Mouse (Mus musculus) liver, adult 2 months (tissue): Measurements from ENCODE around the gene Macf1.

Experiments used
- CTCF ChIP-seq: fragments of 200-500 bp; IDR thresholded peaks from 2 replicates; pipeline ENCODE4 v1.5.1; 2011; ENCODE audit warnings: low read depth, low read length, control low read depth
- POLR2A ChIP-seq: fragments of 200-500 bp; IDR thresholded peaks from 2 replicates; pipeline ENCODE4 v1.6.1; 2011; ENCODE audit warnings: low read length, control low read depth; ENCODE audit not compliant: insufficient read depth; ENCODE audit errors: extremely low read depth

DNA sequence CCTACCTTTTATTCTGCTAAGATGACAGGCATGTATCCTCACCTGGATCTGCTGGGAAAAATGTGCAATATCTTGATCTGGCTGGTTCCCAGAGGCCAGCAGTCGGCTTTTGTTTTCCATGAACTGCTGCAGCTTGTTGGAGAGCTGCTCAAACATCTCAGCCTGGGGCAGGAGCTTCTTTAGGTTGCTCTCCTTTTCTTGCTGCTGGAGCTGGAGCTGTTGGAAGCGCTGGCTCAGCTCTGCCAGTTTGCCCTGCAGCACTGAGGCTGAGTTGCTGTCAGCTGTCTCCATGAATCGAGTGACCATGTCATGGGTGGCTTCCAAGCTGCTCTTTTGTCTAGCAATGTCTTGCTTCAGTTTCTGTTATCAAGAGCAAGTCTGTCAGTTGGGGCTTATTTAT lies 232.2 kb downstream of the Macf1 start:
- TF ChIP-seq CTCF (no peak), POLR2A (no peak)
